Mouse (Mus musculus): Measurements from ENCODE around the gene Cpsf4. TPM values are rescaled to one million over a fixed set of nuclear protein-coding genes. Genes with fewer than 3 reads are reported as not detected.
"Not testable (repeated sequence)": the region's sequence is repeated elsewhere in the genome, so short reads cannot be mapped to it uniquely, and the experiment has no call there.

Gene Cpsf4
- total RNA-seq (2021), result 10 to 100 TPM; 20.2 to 22.7 TPM
- long read RNA-seq, experiment 1, transcript Cpsf4-205 (8 exons, 1,713 nt), result major isoform, 14 of 38 reads
- long read RNA-seq, experiment 1, transcript Cpsf4-207 (8 exons, 1,387 nt), result minor isoform, 13 of 38 reads
- long read RNA-seq, experiment 1, partial matches to known transcripts, result 1 of 38 reads
- long read RNA-seq, experiment 1, other reads (novel, unspliced or antisense), result 8 of 38 reads
- long read RNA-seq, experiment 2, transcript Cpsf4-207 (8 exons, 1,387 nt), result major isoform, 7 of 19 reads
- long read RNA-seq, experiment 2, transcript Cpsf4-205 (8 exons, 1,713 nt), result major isoform, 7 of 19 reads
- long read RNA-seq, experiment 2, partial matches to known transcripts, result 1 of 19 reads
- long read RNA-seq, experiment 2, other reads (novel, unspliced or antisense), result 3 of 19 reads

DNA sequence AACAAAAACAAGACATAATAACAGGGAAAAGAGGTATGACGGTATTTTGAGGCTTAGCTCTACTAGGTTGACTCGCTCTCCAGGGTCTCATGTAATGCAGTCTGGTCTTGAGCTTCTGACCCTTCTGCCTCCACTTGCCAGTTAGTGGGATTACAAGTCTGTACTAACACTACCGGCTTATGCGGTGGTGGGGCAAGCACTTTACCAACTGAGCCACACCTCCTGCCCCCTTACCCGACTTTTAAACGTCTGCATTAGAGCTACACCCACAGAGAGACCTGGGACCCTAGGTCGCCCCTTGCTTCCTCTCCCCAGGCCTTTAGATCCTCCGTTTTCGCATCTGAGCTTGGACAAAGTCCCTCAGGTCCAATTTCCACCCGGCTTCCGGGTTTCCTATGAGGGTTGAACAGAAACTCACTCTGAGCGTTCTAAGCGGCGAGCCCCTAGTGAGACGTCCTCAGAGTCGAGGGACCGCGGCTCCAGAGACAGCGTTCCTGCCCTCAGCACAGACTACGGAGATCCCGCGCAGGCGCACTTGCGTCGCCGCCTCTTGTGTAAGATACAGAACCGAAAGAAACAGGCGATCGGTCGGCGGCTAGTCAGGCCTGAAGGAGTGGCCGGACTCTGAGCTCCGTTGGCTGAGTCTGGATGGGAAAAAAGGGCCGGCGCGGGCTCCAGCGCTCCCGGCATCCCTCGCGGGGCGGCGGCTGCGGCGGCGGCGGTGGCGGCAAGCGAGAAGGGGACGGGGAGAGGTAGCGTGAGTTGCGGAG, at the start of gene Cpsf4, which contains the start of gene Ptcd1:
Cpsf4 (plus strand) TSS at position 678 of the 770 bp plus-strand sequence.
Ptcd1 (minus strand) TSS at position 573 of the 770 bp plus-strand sequence.
- peak; percentile 99 for DNase-seq

DNA sequence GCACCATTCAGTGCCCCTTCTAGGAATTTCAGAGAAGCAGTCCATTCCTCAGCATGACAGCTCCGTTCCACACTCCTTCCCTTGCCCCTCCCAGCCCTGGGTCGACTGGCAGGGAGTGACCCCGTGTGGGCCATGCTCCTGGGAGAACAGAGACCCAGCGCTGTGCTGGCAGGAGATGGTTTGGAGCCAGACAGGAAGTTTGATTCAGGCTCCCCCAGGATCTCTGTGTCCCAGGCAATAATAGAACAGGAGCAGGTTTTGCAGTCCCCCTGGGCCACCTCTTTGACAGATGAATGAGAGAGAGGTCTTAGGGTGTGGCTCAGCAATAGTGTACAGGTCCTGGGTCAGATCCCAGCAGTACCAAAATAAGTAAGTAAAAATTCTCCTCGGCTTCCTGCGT, 49.0 kb upstream of the Cpsf4 start:
- DNase-seq, result peak; percentile 36

DNA sequence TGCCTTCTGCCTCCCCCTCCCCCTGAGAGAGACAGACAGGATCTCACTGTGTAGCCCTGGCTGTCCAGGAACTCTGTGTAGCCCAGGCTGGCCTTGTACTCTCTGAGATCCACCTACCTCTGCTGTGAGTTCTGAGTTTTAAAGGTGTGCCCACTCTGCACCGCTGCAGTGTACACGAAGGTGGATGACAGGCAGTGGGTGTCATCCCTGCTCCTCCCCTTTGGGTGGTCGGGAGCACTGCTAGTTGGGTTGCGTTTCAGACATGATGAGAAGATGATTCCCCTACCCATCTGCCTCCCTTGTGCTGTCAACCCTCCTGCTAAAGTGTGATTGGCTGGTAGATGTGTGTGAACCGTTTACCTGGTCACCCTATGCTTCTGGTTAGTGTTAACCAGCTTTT, 48.6 kb upstream of the Cpsf4 start:
- DNase-seq, result no peak

DNA sequence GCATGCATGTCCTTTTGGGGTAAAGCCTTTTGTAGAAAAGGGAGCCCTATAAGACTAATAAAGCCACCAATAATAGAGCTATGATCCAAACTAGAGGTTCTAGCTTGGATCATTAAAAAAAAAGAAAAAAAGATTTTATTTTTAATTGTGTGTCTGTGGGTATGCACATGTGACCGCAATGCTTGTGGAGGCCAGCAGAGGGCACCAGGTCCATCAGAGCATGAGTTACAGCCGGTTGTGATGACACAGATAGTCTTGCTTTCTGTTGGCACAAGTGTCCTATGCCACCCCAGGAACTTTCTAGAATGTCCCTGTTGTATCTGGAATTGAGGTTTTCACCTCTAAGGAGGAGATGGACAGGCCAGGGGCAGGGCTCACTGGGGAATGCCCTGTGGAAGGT, 47.6 kb upstream of the Cpsf4 start:
- no peak for DNase-seq

DNA sequence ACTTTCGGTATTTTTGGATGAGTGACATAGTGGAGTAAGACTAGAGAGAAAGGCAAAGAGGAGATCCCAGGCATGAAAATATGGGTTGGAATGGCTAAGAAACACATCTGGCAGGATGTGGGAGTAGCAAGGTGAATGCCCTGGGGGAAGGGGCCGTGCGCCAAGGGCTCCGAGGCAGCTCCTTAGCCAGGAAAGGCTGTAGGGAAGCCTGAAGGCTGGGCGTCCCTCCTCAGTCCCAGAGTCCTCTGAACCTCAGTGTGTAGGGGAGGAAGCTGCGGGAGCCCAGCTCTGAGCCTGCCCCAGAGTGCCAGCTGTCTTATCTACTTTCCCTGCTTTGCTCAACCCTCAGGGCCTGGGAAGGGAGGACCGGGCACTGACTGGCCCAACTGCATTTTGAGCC, 46.1 kb upstream of the Cpsf4 start:
- peak; percentile 42 for DNase-seq

DNA sequence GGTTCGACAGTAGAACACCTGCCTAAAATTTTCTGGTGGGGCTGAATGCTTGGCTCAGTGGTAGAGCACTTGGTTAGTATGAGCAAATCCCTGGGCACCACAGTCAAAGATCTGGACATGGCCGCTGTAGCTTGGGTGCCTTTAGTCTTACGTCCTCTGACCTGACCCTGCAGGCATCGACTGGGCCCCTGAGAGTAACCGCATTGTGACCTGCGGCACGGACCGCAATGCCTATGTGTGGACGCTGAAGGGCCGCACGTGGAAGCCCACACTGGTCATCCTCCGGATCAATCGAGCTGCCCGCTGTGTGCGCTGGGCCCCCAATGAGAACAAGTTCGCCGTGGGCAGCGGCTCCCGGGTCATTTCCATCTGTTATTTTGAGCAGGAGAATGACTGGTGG, 43.6 kb upstream of the Cpsf4 start:
- no peak for DNase-seq

DNA sequence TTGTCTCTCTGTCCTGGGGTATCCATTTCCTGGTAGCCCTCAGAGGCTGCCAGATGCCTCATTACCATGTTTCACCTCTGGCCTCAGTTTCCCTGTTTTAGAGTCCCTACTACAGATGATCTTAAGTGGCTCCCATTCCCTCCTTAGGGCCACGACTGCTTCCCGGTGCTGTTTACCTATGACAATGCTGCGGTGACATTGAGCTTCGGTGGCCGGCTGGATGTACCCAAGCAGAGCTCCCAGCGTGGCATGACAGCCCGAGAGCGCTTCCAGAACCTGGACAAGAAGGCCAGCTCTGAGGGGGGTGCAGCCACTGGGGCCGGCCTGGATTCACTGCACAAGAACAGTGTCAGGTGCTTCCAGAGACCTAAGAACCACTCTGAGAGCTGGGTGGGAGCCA, 40.4 kb upstream of the Cpsf4 start:
- no peak for DNase-seq

DNA sequence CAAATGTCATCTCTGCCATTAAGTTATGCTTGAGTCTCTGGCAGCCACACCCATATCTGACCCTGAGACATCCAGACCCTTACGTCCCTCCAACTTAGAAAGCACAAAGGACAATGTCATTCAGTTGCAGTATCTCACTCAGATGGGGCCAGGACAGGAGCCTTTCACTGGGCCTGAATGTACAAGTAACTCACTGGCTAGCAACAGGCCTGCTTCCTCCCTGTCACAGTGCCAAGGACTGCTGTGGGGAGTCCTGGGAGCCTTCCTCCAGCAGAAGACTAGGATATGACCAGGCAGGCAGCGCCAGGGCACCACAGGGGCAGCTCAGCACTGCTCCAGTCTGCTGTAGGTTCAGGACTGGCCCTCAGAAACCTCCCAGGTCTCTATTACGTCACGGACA, 37.9 kb upstream of the Cpsf4 start:
- peak; percentile 69 for DNase-seq

DNA sequence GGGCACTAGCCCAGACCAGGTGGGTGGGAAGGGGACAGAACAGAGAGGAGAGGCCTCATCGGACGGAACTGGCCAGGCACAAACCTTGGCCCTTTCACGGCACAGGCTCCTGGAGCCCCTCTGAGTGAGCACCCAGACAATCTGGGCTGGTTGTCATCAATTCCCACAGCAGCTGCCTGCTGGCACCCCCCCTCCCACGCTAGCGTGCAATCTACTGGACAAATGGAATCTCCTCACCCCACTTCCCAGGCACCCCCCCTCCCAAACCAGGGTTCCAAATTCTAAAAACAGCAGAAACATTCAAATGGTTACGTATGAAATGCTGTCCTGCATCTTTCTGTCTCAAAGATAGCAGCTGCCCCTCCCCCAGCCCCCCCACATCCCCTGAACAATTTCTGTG, 37.2 kb upstream of the Cpsf4 start:
- DNase-seq, result not testable (repeated sequence)

DNA sequence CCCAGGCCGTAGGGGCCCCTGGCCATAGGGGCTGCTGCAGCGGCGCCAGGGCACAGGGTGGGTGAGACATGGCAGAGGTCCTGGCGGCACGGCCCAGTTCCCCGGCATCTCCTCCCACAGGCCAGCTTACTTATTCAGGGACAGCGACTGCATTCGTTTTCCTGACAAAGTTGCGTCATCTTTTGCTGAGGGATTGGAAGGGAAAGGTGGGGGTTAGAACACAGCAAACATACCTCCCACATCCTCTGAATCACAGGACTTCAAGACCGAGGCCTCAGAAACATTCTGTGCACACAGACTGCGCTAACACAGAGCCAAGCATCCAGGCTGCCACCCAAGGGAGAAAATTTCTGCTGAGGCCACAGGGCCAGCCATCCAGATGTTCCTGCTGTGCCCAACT, 36.8 kb upstream of the Cpsf4 start:
- DNase-seq, result peak; percentile 50

DNA sequence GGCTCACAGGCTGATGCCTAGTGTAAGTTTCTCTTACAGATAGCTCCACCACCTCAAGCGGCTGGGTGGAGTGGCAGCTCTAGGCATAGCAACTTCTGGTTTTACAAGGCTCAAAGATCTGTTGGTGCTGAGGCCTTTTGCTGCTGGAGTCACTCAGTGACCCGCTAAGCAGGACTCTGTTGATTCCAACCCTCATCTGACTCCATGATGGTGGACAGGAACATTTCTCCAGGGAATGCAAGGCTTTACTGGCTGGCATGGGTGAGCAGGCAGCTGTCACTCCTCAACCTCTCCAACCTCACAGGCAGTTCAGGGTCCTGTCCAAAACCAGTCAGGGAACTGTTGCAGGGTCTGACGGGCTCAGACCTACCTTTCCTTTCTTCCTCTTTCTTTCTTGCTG, 36.0 kb upstream of the Cpsf4 start:
- DNase-seq, result no peak

DNA sequence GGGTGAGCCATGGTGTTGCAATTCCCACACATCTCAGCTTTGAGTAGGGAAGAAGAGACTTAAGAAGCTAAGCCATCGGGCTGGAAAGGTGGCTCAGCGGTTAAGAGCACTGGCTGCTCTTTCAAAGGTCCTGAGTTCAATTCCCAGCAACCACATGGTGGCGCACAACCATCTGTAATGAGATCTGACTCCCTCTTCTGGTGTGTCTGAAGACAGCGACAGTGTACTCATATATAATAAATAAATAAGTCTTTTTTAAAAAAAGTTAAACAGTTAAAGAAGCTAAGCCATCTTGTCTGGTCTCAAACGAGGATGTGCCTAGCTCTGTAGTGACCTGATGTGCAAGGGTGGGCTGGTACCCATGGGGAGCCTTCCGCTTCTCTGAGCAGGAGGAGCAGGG, 33.7 kb upstream of the Cpsf4 start:
- DNase-seq, result not testable (repeated sequence)

DNA sequence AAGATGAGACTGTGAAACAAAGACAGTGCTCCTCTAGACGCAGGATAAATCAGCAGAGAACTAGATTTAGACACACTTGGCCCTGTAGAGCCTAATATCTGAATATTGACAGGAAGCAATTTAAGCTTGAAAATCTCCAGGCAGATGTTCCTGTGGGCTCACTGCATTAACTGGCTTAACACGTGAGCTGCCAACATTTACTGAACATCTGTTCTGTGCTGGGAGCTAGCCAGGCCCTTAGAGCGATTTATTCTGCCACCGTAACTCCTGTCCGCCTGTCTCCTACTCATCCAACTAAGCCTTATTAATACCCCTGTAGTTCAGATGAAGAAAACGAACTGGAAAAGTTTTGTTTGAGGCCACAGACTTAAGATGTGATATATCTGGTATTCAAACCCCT, 28.2 kb upstream of the Cpsf4 start:
- DNase-seq, result no peak

DNA sequence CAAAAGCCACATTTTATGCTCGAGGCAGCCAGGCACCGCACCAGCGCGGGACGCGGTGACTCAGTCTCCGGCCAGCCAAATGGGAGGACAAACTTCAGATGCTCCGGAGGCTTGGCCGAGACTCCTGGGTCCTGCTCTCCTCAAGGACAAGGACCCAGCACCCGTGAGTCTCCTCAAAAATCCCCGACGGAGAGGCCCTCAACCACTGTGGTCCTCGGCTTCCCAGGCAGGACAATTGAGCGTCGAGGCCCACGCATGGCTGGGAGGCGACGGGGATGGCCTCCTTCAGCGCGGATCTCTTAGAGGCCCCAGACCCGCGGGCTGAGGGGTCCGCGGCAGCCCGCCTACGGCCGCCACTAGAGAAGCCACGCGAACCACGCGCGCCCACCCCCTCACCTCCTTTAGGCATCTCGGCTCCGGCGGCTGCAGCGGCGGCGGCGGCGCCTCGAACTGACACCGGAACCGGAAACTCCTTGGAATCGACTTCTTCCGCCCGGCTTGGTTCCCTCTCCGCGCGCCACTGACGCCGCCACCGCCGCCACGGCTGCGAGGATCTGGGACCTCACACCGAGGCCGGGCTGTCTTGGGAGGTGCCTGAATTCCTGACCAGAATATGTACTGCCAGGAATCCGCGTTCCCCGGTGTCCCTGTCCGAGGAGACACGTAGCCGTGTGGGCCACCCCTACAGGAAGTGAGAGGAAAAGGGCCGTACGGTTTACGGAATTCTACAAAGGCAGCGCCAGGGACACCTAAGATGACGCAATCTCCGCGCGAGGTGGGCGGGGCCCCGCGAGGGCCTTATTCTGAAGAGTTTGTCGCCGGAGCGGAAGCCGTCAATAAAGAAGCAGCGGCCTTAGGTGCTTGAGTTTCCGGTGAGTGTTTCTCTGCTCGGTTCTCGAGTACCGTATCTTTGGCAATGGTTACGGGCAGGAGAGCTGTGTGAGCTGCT, 27.2 kb upstream of the Cpsf4 start, which contains the start of the genes Pdap1 and Bud31:
Pdap1 (minus strand) TSS at position 668 of the 949 bp plus-strand sequence.
Bud31 (plus strand) TSS at position 792 of the 949 bp plus-strand sequence.
- DNase-seq, result peak; percentile 96

DNA sequence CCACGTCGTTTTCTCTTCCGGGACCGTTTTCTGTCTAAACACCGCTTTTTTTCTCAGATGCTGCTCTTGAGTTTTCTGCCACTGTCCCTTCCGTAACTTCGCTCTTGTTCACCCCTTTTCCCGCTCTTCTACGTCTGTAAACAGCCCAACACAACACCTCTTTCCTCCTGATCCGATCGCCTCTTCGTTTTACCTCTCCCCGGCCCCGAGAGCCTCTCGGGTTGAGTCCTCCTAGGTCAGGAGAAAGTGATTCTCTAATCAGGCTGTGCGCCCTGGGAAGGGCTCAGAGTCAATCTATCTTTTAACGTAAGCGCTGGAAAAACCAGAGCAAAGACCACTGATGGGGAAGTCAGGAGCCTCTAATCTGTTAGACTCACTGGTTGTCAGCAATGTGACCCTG, 26.4 kb upstream of the Cpsf4 start:
- peak; percentile 40 for DNase-seq

DNA sequence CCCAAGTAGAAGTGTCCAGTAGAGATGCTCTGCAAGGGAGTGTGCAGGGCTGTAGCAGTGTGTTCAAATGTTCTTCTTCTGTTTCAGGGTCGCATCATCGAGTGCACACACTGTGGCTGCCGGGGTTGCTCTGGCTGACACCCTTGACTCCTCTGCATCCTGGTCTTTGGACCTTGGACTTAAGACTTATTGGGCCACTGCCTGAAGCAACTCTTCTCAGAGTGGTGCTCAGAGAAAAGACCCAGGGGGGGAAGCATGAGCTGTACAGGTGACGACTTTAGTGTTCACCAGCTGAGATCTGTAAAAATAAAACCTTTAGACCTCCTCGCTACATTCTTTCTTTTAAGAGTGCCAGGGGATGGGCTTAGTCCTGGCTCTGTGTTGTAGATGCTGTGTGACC, 19.3 kb upstream of the Cpsf4 start:
- DNase-seq, result no peak

DNA sequence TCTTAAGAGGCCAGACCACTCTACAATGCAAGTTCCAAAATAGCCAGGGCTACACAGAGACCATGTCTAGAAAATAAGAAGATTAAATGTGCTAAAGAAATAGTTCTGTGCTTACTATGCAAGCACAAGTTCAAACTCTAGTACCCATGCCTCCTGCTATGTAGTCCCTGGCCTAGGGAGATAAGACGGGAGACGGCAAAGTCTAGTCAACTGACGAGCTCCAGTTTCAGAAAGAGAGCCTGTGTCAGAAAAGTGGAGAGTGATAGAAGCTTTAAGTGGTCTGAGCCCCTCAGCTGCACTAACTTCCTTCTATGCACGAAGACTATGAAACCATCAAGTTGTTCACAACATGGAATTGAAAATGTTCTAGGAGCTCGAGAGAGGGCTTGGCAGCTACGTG, 17.7 kb upstream of the Cpsf4 start:
- no peak for DNase-seq

DNA sequence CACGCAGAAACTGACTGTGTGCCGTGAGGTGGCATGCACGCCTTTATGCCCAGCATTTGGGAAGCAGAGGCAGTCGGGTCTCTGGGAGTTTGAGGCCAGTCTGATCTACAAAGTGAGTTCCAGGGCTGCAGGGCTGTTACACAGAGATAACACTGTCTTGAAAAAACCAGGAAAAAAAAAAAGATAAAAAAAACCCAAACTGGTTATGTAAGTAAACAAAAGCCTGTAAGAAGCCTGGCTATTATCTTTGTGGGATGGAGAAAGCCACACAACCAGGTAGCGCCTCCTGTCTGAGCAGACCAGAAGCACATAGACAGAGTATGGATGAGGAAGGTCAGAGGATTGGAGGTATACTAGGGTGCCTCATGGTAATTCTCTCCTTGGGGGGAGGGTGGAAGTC, 14.3 kb upstream of the Cpsf4 start:
- no peak for DNase-seq

DNA sequence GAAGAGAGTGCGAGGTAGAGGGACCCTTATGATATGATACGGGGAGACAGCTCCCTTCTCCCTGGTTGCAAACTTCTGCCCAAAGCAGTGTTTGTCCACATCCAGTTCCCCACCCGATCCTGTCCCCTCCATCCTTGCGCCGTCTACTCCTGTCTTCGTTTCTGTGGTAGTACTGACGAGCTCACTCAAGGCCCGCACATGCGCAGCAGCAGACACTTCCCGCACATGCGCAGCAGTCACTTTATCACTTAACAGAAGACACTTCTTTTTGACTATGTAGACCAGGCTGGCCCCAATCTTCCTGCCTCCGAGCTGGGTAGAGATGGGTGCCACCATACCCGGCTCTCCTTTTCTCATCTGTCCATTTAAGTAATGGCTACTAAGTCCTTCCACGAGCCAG, 5.7 kb upstream of the Cpsf4 start:
- DNase-seq, result no peak

DNA sequence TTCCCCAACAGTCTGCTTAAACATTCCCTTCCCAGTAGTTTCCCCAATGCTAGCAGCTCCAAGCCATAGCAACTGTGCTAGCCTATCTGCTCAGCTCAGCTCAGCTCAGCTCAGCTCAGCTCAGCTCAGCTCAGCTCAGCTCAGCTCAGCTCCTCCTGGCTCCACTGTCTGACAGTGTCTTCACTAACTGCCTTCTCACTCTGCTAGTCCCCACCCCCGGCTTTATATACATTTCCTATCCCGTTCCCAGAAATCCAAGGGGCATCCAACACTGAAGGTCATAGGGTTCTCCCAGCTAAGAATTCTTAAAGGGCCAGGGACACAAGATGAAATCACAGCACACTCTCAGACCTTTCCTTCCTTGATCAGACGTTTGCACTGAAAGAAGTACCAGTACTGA, 2.3 kb upstream of the Cpsf4 start:
- peak; percentile 50 for DNase-seq

DNA sequence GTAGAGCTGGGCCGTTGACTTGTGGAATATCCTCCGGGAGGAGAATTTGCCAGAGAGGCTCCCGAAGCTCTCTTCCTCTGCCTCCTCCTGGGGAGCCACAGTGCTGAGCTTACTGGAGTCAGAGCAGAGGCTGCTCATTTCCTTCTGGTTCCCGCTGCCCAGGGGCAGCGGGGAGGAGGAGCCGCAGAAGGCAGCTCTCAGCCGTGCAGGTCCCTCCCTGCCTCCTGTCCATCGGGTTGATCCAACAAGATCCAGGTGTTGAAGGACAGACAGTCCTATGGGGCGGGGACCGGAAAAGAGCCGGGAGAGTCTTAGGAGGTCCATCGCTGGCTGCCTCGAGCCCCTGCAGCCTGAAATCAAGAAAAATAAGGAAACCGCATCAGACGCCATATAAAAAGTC, 1.8 kb upstream of the Cpsf4 start:
- peak; percentile 38 for DNase-seq

DNA sequence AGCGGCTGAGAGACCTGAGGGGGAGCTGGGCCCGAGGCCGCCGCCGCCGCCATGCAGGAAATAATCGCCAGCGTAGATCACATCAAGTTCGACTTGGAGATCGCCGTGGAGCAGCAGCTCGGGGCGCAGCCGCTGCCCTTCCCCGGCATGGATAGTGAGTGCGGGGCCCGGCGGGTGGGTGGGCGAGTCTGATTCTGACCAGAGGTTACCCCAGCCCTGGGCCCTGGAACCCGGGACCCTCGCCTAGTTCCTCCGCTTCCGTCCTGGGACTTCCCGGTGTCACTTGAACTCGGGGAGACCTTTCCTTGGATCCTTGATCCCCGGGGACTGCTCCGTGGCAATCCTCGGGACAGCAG, 271 bp downstream of the Cpsf4 start:
- no peak for DNase-seq

Data from adrenal gland, postnatal 10 days (tissue).